Mouse (Mus musculus) cerebellum, adult 2 months (tissue): Measurements from ENCODE around the gene Slc37a2. TPM values are rescaled to one million over a fixed set of nuclear protein-coding genes. Genes with fewer than 3 reads are reported as not detected.

ENCODE experiments used
- DNase-seq, 2 experiments: peaks; one replicate each; pipeline ENCODE4 v3.0.0; 2021
- H3K27ac ChIP-seq: fragments of 200-500 bp; 2 replicates; pipeline ENCODE4 v1.5.1; 2012; ENCODE audit warnings: low read length, control low read depth, inconsistent platforms; ENCODE audit not compliant: insufficient read depth
- H3K27me3 ChIP-seq: fragments of 200-500 bp; 2 replicates; pipeline ENCODE4 v1.6.1; 2012; ENCODE audit warnings: inconsistent platforms, mild to moderate bottlenecking, low read length, moderate library complexity; ENCODE audit not compliant: control insufficient read depth, insufficient read depth
- H3K4me1 ChIP-seq: fragments of 200-500 bp; 2 replicates; pipeline ENCODE4 v1.6.1; 2011; ENCODE audit warnings: low read length; ENCODE audit not compliant: control insufficient read depth, insufficient read depth
- H3K4me3 ChIP-seq: fragments of 200-500 bp; replicated peaks from 2 replicates; pipeline ENCODE3; 2011; ENCODE audit warnings: mild to moderate bottlenecking, low read depth, low read length, control low read depth; ENCODE audit not compliant: insufficient read depth
- CTCF ChIP-seq: fragments of 200-500 bp; IDR thresholded peaks from 2 replicates; pipeline ENCODE4 v1.5.1; 2011; ENCODE audit warnings: low read depth, mild to moderate bottlenecking, control low read depth, low read length, moderate library complexity, borderline replicate concordance; ENCODE audit not compliant: insufficient read depth
- POLR2A ChIP-seq: fragments of 200-500 bp; IDR thresholded peaks from 2 replicates; pipeline ENCODE4 v1.6.1; 2011; ENCODE audit warnings: low read length, control low read depth, borderline replicate concordance; ENCODE audit not compliant: insufficient read depth
- WGBS: fragments of 180-500 bp; shearing (Covaris S2); methylation state at CpG from one replicate; pipeline ENCODE4 v1.1.7; 2018; 5-methylcytosine and 5-hydroxymethylcytosine counted together
- polyA plus RNA-seq: library from polyadenylated mRNA; depleted of rRNA; stranded (reverse); fragments of >200 nt; gene quantifications from 2 replicates; pipeline ENCODE4 v1.2.3, GENCODE M21; 2012

Slc37a2 gene
- polyA plus RNA-seq, 1 experiment, result 1.3 TPM

DNA sequence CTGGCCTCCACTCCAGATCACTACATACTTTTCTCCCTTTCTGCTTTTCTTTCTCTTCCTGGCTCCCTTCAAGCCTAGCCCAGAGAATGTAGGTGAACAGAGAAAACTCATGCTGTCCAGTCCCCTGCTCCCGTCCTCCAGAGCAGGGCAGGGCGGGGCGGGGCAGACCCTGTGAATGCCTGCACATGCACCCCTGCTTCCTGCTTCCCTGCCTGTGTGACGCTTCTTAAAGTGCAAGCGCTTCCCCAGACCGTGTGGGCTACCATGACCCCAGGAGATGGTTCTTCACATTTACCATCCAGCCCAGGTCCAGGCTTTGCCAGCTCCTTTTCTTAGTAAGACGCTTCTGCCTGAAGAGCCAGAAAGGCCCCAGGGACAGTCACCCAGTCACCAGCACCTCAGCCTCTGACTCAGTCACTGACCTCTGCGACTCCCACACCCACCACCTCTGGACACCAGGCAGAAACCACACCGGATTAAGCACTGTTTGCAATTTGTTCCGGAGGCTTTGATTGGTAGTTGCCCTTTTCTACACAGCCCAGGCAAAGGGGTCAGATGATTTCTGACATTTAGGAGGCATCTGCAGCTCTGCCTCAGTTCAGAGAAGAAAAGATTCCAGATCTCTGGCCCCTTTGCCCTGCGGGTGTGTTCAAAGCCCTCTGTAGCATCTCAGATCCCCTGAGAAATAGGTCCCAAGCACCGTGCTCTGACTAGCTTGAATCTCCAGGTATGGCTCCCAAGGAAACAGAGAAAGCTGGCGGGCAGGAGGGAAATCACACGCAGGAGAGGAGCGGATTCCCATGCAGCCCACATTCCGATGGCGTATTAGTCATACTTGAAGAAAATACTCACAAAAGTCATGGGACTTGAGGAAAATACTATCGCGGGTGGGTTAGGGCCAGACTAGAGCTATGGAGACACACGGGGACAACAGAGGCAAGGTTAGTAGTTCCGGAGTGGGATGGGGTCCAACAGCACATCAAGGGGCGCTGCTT is 23.0 kb downstream of the Slc37a2 start:
- Histone ChIP-seq H3K27ac (no peak overlapping the region), H3K4me1 (peaks cover 3% of the 10 kb centered on the region; the same call in 1 of the 2 replicates), H3K27me3 (no peaks in the 10 kb centered on the region), H3K4me3 (no peak overlapping the region)
- DNase-seq, result no peak
- TF ChIP-seq POLR2A (no peak), CTCF (no peak)
- WGBS, result 69% methylated on average over 22 of the region's 22 CpGs

DNA sequence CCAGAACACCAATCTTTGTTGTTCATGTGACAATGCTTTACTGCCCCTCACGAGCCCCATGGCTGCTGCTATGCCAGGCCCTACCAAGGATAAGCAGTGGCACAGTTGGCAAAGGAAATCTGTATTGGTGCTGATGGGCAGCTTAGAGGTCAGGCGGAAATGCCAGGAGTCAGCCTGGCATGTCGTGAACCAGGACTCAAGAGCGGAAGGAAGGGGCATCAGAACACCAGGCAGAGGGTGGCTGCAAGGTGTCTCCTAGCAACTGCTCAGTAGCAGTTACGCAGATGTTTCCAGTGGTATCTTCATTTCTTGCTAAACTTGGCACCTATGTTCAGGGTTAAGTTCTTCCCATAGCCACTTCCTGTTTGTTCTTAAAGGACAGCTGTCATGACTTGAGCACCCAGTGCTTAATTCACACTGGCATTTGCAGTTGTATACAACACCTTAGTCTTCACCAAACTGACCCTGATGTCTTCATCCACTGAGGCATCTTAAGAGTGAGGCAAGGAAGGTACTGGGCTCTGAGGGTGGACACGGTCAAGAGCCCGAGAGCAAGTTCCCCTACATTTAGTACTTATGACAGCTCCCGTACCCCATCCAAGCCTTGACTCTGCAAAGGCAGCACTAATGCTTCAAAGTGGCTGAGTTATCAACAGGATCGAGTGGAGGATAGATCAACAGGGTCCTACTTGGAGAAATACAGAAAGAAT is 24.9 kb downstream of the Slc37a2 start:
- Histone ChIP-seq H3K27me3 (no peaks in the 10 kb centered on the region), H3K4me3 (no peak overlapping the region), H3K4me1 (peaks cover 2% of the 10 kb centered on the region; the same call in 1 of the 2 replicates), H3K27ac (no peak overlapping the region)
- 93% methylated on average over 9 of the region's 9 CpGs for WGBS
- DNase-seq, result no peak
- TF ChIP-seq POLR2A, result no peak

- 10% methylated on average over 1 of the region's 1 CpGs for WGBS
- peak; percentile 66 to 72 for DNase-seq
- no peaks in the 10 kb centered on the region for H3K27me3 ChIP-seq
- peak; percentile 97 for TF ChIP-seq CTCF
- TF ChIP-seq POLR2A, result no peak
- H3K4me3 ChIP-seq, result no peak overlapping the region
- H3K27ac ChIP-seq, result no peak overlapping the region
- H3K4me1 ChIP-seq, result no peaks in the 10 kb centered on the region
Observed at GRCm38 (mm10) chr9:37229880-37230325, 25.6 kb downstream of the Slc37a2 start.

DNA sequence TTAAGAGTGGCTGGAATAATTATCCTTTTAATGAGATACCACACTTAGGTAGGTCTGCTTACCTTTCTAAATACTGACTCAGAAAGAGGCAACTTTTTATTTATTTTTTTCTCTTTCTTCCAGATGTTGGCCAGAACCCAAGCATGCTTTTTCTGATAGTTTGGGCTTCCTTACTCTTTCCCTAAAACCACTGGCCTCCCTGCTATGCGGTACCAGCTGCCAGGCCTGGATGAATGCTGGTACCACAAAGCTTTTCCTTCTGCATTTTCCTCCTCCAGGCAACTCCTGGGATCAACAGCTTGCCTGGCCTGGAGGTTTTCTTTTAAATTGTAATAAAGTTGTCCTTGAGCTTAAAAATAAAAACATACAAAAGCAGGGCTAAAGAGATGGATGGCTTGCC is 30.0 kb downstream of the Slc37a2 start:
- 86% methylated on average over 1 of the region's 1 CpGs for WGBS
- no peak overlapping the region for H3K4me3 ChIP-seq
- no peaks in the 10 kb centered on the region for H3K4me1 ChIP-seq
- no peaks in the 10 kb centered on the region for H3K27me3 ChIP-seq
- no peak for DNase-seq
- TF ChIP-seq POLR2A (no peak), CTCF (no peak)
- no peak overlapping the region for H3K27ac ChIP-seq

DNA sequence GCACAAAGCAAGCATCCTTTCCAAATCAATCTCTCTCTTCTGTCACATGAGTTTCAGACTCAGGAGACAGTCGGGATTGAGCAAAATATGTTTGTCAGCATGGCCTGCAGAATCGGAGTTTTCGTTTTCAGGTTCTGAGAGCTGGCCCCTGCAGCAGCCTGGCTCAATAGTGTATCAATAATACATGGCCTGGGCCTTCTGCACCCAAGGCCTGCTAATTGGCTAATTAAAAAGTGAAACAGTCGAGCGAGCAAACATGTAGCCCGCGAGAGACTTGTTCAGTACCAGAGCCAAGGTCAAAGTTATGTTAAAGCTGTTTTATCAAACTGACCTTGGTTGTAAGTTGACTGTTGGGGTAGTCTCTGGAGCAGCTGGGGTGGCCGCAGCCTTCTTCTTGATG is 34.8 kb downstream of the Slc37a2 start:
- no peak overlapping the region for H3K4me3 ChIP-seq
- H3K4me1 ChIP-seq, result no peaks in the 10 kb centered on the region
- no peaks in the 10 kb centered on the region for H3K27me3 ChIP-seq
- no peak overlapping the region for H3K27ac ChIP-seq
- WGBS, result 91% methylated on average over 8 of the region's 8 CpGs
- TF ChIP-seq CTCF (no peak), POLR2A (no peak)
- no peak for DNase-seq

DNA sequence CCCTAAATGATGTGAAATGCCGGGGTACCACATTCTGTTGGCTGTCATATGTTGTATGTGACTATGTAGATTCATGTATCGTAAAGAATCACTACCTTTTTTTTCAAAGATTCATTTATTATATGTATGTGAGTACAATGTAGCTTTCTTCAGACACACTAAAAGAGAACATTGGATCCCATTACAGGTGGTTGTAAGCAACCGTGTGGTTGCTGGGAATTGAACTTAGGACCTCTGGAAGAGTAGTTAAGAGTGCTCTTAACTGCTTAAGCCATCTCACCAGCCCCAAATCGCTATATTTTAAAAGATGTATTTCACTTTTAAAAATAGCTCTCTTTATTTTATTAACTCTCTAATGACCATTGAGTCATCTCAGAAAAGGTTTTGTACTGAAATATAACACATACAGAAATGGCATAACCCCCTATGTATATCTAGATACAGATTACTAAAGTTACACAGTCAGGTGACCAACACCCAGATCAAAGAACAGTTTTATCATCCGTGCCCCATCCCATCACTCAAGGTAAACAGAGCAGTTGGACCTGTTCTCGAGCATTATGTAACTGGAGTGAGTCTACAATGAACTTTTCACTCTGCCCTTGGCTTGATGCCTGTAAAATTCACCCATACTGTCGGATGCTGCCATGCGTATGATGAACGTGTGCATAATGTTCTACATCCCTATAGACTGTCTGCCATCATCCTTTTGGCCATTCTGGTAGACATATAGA is 41.0 kb downstream of the Slc37a2 start:
- DNase-seq, result no peak
- WGBS, result 77% methylated on average over 9 of the region's 9 CpGs
- Histone ChIP-seq H3K27me3 (no peaks in the 10 kb centered on the region), H3K4me3 (no peak overlapping the region), H3K4me1 (no peaks in the 10 kb centered on the region), H3K27ac (no peak overlapping the region)
- no peak for TF ChIP-seq POLR2A

GRCm38 (mm10) chr9:37213060-37213738 is 42.3 kb downstream of the Slc37a2 start:
- Histone ChIP-seq H3K27me3 (no peaks in the 10 kb centered on the region), H3K4me3 (no peak overlapping the region), H3K4me1 (no peaks in the 10 kb centered on the region), H3K27ac (no peak overlapping the region)
- 80% methylated on average over 13 of the region's 13 CpGs for WGBS
- DNase-seq, result no peak
- TF ChIP-seq POLR2A (no peak), CTCF (no peak)
